ENCODE assay signal across 23 mouse cellular contexts in the genomic region with DNA sequence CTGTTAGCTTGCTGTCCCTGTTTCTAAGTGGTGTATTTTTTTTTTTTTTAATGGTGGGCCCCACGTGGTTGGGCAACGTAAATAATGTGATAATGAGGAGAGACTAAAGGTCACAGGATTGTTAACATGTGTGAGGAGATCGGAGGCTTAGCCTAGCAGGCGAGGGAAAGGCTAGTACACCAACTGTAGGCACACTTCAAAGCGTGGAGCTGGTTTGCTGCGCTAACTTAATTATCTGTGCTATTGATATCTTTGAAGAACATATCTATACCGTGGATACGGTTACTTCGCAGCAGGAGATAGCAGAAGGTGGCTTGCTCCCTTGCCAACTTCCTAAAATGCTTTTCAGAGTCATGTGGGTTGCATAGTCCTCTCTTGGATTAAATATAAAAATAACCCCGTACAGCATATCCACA.
DNase-seq lines count a peak whose midpoint lies in the region; ATAC-seq lines count a peak whose summit lies in the region.
"Had no signal": no experiment of that assay in that cellular context is flagged by ENCODE, and none has a peak within 500 bp of the region (broad histone marks: within the 10 kb centered on the region; RNA-seq: fewer than 3 reads in every experiment).

No protein-coding gene starts in this region.

- WGBS in heart, embryonic 16.5 days, result 22% methylated on average over 10 of the region's 10 CpGs
- WGBS in intestine, embryonic 15.5 days, result 41% methylated on average over 10 of the region's 10 CpGs

- no peak overlapping the region for H3K9ac ChIP-seq in heart, embryonic 16.5 days (ENCODE audit: low read length)
- no peak overlapping the region for H3K9ac ChIP-seq in intestine, embryonic 15.5 days
- H3K9ac ChIP-seq: embryonic facial prominence, embryonic 15.5 days; forebrain, postnatal 0 days; hindbrain, embryonic 13.5 days; limb, embryonic 15.5 days; liver, embryonic 15.5 days had no signal

- H3K27me3 ChIP-seq in heart, embryonic 16.5 days (ENCODE audit: control insufficient read depth, insufficient read depth, low read length), result no peaks in the 10 kb centered on the region
- H3K27me3 ChIP-seq in intestine, embryonic 15.5 days (replicated peaks), result no peaks in the 10 kb centered on the region
- H3K27me3 ChIP-seq: embryonic facial prominence, embryonic 15.5 days; hindbrain, embryonic 13.5 days; limb, embryonic 15.5 days; liver, embryonic 15.5 days had no signal

- H3K4me1 ChIP-seq in heart, embryonic 16.5 days (ENCODE audit: control insufficient read depth, insufficient read depth, low read length), result peaks cover 15% of the 10 kb centered on the region
- 0 out of 2 replicates have a peak, but pooled peaks cover 6% of the 10 kb centered on the region for H3K4me1 ChIP-seq in intestine, embryonic 15.5 days (replicated peaks)
- H3K4me1 ChIP-seq: embryonic facial prominence, embryonic 15.5 days; limb, embryonic 15.5 days; liver, embryonic 15.5 days had no signal

- ATAC-seq in heart, embryonic 16.5 days (replicated peaks; ENCODE audit: extremely low read depth, insufficient read depth, low FRiP score), result peak; percentile 67
- peak; percentile 88 for ATAC-seq in intestine, embryonic 15.5 days
- ATAC-seq: CD4-positive, CD25-positive, alpha-beta regulatory T cell, adult 4 months; forebrain, postnatal 0 days had no signal

- no peaks in the 10 kb centered on the region for H3K9me3 ChIP-seq in heart, embryonic 16.5 days (replicated peaks; ENCODE audit: control insufficient read depth, low read length)
- no peaks in the 10 kb centered on the region for H3K9me3 ChIP-seq in intestine, embryonic 15.5 days
- H3K9me3 ChIP-seq: embryonic facial prominence, embryonic 15.5 days; hindbrain, embryonic 13.5 days; limb, embryonic 15.5 days; liver, embryonic 15.5 days had no signal

- peak; percentile 77 for DNase-seq in embryo, embryonic 10 days (ENCODE audit: low spot score)
- no peak for DNase-seq in embryo, embryonic 9.5 days (ENCODE audit: extremely low spot score)
- no peak for DNase-seq in heart, adult 9 months (ENCODE audit: low spot score in 2 of 2)
- DNase-seq in urinary bladder, postnatal 36 days (ENCODE audit: low spot score in 2 of 2), result no peak
- no peak for DNase-seq in left cerebral cortex, adult 8-10 months (ENCODE audit: low spot score in 2 of 2)
- DNase-seq in gastrocnemius, adult 18-20 months (ENCODE audit: low spot score), result no peak
- DNase-seq: adrenal gland, postnatal 25 days; cerebellum, adult 18-20 months; cerebellum, postnatal 36 days; forebrain, postnatal 0 days; gastrocnemius, postnatal 14 days; heart, adult 2 months; right cerebral cortex, postnatal 25 days; thymus, adult 2 months had no signal

- H3K4me2 ChIP-seq in heart, embryonic 16.5 days (ENCODE audit: low read depth, low read length), result peak overlapping the region; percentile 41
- H3K4me2 ChIP-seq in intestine, embryonic 15.5 days (replicated peaks), result no peak overlapping the region
- H3K4me2 ChIP-seq: embryonic facial prominence, embryonic 15.5 days; hindbrain, embryonic 13.5 days; limb, embryonic 15.5 days; liver, embryonic 15.5 days; midbrain, embryonic 11.5 days had no signal

- peak overlapping the region; percentile 60 for H3K27ac ChIP-seq in heart, embryonic 16.5 days (ENCODE audit: low read length)
- H3K27ac ChIP-seq in intestine, embryonic 15.5 days, result no peak overlapping the region
- H3K27ac ChIP-seq: embryonic facial prominence, embryonic 15.5 days; heart, adult 2 months; hindbrain, embryonic 13.5 days; limb, embryonic 15.5 days; liver, embryonic 15.5 days; macrophage had no signal

- H3K4me3 ChIP-seq in heart, embryonic 16.5 days (ENCODE audit: low read length), result no peak overlapping the region
- no peak overlapping the region for H3K4me3 ChIP-seq in intestine, embryonic 15.5 days (replicated peaks)
- H3K4me3 ChIP-seq: embryonic facial prominence, embryonic 15.5 days; heart, adult 2 months; hindbrain, embryonic 13.5 days; limb, embryonic 15.5 days; liver, embryonic 15.5 days had no signal

- no peaks in the 10 kb centered on the region for H3K36me3 ChIP-seq in heart, embryonic 16.5 days (ENCODE audit: control insufficient read depth, insufficient read depth)
- no peaks in the 10 kb centered on the region for H3K36me3 ChIP-seq in intestine, embryonic 15.5 days
- H3K36me3 ChIP-seq: embryonic facial prominence, embryonic 15.5 days; hindbrain, embryonic 13.5 days; limb, embryonic 15.5 days; liver, embryonic 15.5 days had no signal
